Mouse (Mus musculus): ENCODE data around the gene Bpifc. TPM values are rescaled to one million over a fixed set of nuclear protein-coding genes. Genes with fewer than 3 reads are reported as not detected.

The Bpifc gene
- polyA plus RNA-seq, 1 experiment = 0.11 TPM

DNA sequence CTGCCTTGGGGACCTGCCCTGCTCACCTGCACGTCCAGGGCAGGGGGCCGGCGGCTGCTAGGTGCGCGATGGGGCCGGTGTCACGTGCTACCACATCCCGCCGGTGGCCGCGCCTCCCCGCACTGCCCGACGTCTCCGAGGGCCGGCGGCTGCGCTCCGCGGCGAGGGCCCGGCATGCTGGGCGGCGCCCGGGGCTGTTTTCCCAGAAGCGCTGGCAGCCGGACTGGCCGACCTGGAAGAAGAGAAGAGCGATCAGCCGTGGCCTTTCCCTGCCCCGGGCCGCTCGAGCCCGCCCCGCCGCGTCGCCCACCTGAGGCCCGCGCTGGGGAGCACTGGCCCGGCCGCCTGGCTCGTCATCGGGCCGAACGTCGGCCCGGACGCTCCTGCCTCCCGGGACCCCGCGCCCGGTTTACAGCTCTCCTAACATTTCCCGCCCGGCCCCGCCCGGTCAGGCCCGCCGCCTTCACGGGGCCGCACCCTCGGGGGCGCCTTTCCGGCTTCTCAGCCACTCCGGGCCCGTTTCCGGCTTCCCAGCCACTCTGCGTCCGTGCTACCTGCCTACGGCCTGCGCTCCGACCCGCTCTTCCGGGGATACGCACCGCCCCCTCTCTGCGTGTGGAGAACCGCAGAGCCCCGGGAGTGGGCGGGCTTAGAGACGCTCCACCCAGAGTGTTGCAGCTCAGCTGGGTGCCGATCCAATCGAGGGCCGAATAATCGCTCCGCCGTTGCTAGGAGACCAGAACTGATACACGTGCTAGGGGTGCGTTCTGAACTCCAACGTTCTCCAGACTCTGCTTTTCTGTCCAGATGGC is 95.0 kb downstream of the Bpifc start, which contains the start of gene Prdm4:
TSS of gene Prdm4 (minus strand) at position 645 of the 812 bp plus-strand sequence.
- Histone ChIP-seq H3K27ac (ENCODE audit: insufficient read depth, low read length) (0 out of 2 replicates have a peak within 1 kb of the TSS, but pooled peaks have one; percentile 13), H3K4me3 (replicated peaks; ENCODE audit: insufficient read depth, low read depth, low read length) (peak within 1 kb of the TSS; percentile 78), H3K4me1 (ENCODE audit: control insufficient read depth, insufficient read depth, low read length) (peaks cover 3% of the 10 kb centered on the region; the same call in 1 of the 2 replicates), H3K27me3 (ENCODE audit: control insufficient read depth, insufficient read depth, low read length) (no peaks in the 10 kb centered on the region; the same call in 1 of the 2 replicates)
- TF ChIP-seq POLR2A (IDR thresholded peaks at IDR 0.05; ENCODE audit: borderline replicate concordance, insufficient read depth, low read length) (peak; percentile 11; the same call in 1 of the 2 replicates), CTCF (IDR thresholded peaks at IDR 0.05; ENCODE audit: borderline replicate concordance, insufficient read depth, low read depth, low read length) (no peak)
- DNase-seq = peak; percentile 96 to 97
- WGBS = under 1% methylated on average over 87 of the region's 90 CpGs

Other genes starting within 250 kb of the Bpifc start
- 18.2 and 20.5 TPM in 2 replicates for gene Pwp1, start 182.4 kb downstream of the Bpifc start, polyA plus RNA-seq (2012; rRNA removed)
- gene Prdm4, start 94.8 kb downstream of the Bpifc start, polyA plus RNA-seq (2012; rRNA removed) = 27.8 and 29.4 TPM in 2 replicates
- 0.52 and 0.68 TPM in 2 replicates for gene Ascl4, start 84.2 kb downstream of the Bpifc start, polyA plus RNA-seq (2012; rRNA removed)
- gene Rtcb, start 54.1 kb downstream of the Bpifc start, polyA plus RNA-seq (2012; rRNA removed) = 138 and 149 TPM in 2 replicates
- gene Fbxo7, start 10.1 kb upstream of the Bpifc start, polyA plus RNA-seq (2012; rRNA removed) = 40.8 and 50.5 TPM in 2 replicates

All from cerebellum, adult 2 months (tissue).